Mouse (Mus musculus) heart, postnatal 10 days (tissue): ENCODE data around the gene Cipc. TPM values are rescaled to one million over a fixed set of nuclear protein-coding genes. Genes with fewer than 3 reads are reported as not detected.

ENCODE experiments used
- DNase-seq, 2 experiments: peaks; one replicate each; pipeline ENCODE4 v3.0.0; 2021
- intact Hi-C: fragments of 180-260 bp; cut with DNase I; formaldehyde crosslinking; loops from one replicate; pipeline ENCODE4 v1.15.1; 2025
- total RNA-seq, 2 experiments: library from RNA; stranded (reverse); gene quantifications; 2 replicates each; pipeline ENCODE4 v1.2.3; 2021

Cipc gene
- total RNA-seq = 10 to 100 TPM; 36.5 to 45.1 TPM

- intact Hi-C loops = no loop called here
- DNase-seq = peak; percentile 98 to 99
These were observed at the start of gene Cipc for GRCm38 (mm10) chr12:86946862-86947574. TSS of gene Cipc (plus strand) at chr12:86947043.

DNA sequence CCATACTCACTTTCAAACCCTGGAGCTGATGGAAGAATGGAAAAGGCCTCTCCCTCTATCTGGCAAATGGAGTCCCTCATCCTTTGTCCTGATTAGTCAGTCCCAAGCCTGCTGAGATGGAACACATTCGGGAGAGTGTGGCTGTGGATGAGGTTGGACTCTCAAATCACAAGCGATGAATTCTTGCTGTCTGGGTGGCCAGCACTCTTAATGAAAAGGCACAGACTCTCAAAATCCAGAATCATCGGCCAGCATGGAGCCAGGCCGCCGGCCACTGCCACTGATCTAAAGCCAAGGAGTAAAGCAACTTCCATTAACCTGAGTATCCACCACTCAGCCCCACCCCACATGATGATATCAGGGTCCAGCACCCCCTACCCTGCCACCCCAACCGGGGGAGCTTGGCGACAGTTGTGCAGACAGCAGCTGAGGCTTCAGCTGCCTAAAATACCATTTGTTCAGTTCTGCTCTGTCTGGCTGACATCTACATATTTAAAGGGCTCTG lies 49.0 kb upstream of the Cipc start:
- intact Hi-C loops = no loop called here
- peak in 1 of 2 experiments; percentile 51 for DNase-seq

DNA sequence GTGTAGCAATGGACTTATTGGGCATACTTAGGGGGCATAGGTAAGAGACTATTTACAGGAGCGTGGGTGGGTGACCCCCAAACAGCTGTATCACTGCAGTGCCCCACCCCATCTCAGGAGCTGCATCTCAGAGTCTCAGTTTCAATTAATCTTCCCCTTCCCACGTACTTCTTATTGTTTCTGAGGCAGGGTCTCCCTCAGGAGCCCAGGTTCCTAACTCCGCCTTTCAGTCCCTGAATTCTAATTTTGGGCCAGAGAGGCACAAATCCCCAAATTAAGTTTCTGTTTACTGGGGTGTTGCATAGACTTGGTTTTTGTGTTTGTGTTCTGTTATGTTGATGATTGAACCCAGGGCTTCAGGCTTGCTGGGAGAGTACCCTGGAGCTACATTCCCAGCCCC lies 48.4 kb upstream of the Cipc start:
- intact Hi-C loops = no loop called here

GRCm38 (mm10) chr12:86899461-86900179 lies 47.2 kb upstream of the Cipc start:
- intact Hi-C loops = no loop called here
- DNase-seq = peak; percentile 77 to 81

More for the DNA sequence above, 48.4 kb upstream of the Cipc start:
- no peak for DNase-seq

DNA sequence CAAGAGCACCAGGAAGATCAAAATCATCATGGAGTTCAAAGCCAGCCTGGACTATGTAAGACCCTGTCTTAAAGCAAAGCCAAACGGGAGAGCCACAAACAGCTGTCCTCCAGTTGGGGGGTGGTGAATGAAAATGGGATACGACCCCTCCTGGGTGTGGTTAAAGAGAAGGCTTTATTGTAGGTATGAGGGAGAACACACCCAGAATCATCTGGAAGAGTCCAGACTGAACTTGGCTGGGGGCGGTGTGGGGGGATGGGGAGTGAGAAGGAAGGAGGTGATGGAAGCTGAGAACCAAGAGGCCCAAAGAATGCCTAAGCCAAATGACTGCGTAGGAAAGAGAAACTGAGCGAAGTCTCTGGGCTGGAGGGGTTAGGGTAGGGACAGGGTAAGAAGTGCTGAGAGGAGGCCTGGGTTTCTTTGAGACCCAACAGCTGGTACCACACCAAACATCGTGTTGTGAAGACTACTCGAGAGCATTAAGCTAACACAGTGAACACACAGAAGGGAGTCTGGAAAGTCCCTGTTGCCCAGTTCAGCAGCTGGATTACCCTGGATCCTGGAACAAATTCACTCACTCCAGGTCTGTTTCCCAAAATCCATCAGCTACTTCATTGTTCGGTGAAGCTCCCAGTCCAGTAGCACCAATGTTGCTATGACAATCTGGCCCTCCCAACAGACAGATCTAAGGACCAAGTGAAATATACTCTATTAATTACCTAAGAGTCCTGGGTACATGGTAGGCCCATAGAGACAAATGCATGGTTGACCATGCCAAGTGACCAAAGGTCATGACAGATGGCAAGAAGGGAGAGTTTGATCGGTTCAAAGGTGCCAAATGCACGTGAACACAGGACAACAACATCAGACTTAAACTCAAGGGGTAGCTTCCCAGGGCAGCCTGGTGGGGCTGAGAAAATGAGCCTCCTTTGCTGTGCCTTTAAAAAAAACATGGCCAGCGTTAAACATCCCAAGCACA lies 42.7 kb upstream of the Cipc start:
- peak in 1 of 2 experiments; percentile 28 for DNase-seq
- intact Hi-C loops = no loop called here

- intact Hi-C loops = no loop called here
- DNase-seq = peak; percentile 73 to 78
These were observed 41.6 kb upstream of the Cipc start for GRCm38 (mm10) chr12:86905203-86905602.

GRCm38 (mm10) chr12:86905876-86906275 lies 41.0 kb upstream of the Cipc start:
- intact Hi-C loops = loop anchor here (1.0 kb wide), 1 partner anchor 110 kb away; no protein-coding TSS in a partner anchor

GRCm38 (mm10) chr12:86906395-86906794 lies 40.4 kb upstream of the Cipc start:
- intact Hi-C loops = loop anchor here (1.0 kb wide), 1 partner anchor 110 kb away; no protein-coding TSS in a partner anchor
- peak; percentile 90 to 94 for DNase-seq

More at GRCm38 (mm10) chr12:86905876-86906275, 41.0 kb upstream of the Cipc start:
- DNase-seq = no peak

- intact Hi-C loops = no loop called here
- DNase-seq = peak in 1 of 2 experiments; percentile 23
These were observed 35.3 kb upstream of the Cipc start for GRCm38 (mm10) chr12:86911482-86911931.

DNA sequence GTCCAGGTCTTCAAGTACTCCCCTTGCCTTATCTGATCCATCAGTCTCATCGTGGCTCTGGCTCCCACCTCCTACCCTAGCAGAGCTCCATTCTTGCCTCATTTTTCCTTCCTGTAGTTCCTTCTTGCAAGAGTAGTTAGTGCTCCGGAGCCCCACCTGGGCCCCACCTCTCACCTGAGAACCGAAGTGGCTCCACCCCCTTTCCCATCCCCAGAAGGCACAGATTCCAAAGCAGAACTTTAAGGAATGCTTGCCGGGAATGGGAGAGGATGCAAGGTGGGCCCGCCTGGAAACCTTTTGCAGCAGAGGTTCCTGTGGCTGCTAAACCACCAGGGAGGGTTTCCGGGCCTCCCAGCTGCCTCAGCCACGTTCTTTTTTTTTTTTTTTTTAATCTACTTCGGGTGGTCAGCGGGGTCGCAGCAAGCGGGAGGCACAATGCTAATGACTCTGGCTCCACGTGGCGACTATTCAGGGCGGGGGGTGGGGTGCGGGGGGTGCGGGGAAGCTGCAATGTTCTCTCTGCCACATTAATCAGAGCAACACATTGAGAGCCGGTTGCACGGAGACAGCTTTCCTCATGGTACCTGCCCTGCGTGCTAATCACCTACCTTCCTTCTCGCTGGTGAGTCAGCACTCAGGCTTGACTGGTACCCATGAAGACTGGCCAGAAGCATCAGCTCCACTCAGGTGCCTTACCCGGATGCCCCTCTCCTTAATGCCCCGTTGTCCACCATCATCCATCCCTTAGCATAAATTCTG lies 34.3 kb upstream of the Cipc start:
- intact Hi-C loops = no loop called here
- DNase-seq = no peak

DNA sequence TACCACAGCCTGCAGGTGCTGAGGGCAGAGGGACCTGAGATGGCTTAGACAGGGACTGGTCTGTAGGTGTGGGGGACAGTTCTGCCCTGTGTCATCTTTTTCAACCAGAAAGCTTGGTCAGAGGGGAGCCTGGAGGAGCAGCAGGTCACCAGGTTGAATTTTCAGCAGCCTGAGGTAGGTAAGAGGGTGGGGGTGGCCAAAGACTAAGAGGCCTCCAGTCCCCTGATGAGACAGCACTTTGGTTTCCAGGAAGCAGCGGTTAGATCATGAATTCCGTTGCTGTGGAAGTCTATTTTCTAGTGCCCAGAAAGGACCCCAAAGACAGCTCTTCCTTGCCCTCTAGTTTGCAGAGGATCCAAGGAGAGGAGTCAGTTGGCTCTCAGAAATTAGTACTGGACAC lies 32.5 kb upstream of the Cipc start:
- no peak for DNase-seq
- intact Hi-C loops = no loop called here

DNA sequence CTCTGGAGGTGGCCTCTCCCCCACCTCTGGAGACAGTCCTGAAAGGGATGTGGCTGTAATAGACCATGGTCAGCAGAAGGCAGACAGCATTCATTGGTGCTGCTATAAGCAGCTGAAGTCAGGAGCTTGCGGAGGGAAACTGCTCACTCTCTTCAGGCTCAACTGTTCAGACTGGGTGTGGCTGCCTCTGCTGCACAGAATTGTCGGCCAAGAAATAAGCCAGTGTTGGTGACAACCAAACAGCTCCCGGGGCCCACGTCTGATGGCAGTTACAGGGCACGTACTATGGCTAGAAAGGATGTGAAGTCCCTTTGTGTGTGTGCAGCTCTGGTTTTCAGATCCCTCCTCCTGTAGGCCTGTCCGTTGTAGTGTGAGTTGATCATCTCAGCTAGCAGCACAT lies 32.1 kb upstream of the Cipc start:
- DNase-seq = peak in 1 of 2 experiments; percentile 36
- intact Hi-C loops = no loop called here

GRCm38 (mm10) chr12:86915617-86916016 lies 31.2 kb upstream of the Cipc start:
- intact Hi-C loops = no loop called here
- no peak for DNase-seq

DNA sequence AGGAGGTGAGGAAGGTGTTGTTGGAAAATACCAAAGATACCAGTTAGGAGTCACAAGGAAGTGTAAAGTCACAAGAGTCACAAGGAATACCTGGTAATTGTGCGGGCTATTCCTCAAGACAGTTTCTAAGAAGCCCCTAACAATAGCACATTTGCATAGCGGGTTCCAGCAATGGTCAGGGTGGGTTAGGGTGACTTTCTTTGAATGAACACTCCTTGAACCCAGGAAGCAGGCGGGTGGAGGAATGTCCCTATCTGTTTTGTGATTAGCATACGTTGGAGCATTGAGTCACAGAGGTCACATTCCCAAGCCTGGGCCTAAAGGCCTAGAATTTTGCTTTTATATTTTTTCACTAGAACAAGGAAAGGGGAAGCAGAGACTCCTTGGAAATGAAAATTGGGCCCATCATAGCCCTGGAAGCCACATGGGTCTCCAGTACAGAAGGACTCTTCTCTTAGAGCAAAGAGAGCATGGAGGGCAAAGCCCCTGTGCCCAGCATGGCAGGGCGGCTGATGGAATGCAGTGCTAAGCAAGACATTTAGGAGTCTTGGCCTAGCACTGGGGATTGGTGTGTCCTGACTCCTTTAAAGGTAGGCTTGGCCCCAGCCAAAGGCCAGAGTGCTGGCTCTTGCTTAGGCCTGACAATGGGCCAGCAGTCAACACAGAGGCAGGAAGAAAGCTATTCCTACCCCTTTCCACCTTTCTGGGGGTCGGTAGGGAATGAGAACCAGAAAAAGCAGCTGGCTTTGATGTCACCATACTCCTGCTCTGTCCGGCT lies 29.9 kb upstream of the Cipc start:
- intact Hi-C loops = no loop called here

GRCm38 (mm10) chr12:86918361-86918967 lies 28.4 kb upstream of the Cipc start:
- DNase-seq = peak; percentile 61 to 69
- intact Hi-C loops = no loop called here

More for the DNA sequence above, 29.9 kb upstream of the Cipc start:
- no peak for DNase-seq

GRCm38 (mm10) chr12:86918983-86919722 lies 27.7 kb upstream of the Cipc start:
- intact Hi-C loops = no loop called here
- DNase-seq = no peak

- peak; percentile 92 to 93 for DNase-seq
- intact Hi-C loops = loop anchor here (2.0 to 5.0 kb wide), 3 partner anchors 19 to 151 kb away; no protein-coding TSS in a partner anchor
These were observed 23.0 kb upstream of the Cipc start for GRCm38 (mm10) chr12:86923837-86924236.
